Mouse (Mus musculus) urinary bladder, postnatal 10 days (tissue): ENCODE data around the gene Cntn3.

ENCODE experiments used
- DNase-seq: peaks from one replicate; pipeline ENCODE4 v3.0.0; 2022; ENCODE audit warnings: low spot score

The Cntn3 gene

DNA sequence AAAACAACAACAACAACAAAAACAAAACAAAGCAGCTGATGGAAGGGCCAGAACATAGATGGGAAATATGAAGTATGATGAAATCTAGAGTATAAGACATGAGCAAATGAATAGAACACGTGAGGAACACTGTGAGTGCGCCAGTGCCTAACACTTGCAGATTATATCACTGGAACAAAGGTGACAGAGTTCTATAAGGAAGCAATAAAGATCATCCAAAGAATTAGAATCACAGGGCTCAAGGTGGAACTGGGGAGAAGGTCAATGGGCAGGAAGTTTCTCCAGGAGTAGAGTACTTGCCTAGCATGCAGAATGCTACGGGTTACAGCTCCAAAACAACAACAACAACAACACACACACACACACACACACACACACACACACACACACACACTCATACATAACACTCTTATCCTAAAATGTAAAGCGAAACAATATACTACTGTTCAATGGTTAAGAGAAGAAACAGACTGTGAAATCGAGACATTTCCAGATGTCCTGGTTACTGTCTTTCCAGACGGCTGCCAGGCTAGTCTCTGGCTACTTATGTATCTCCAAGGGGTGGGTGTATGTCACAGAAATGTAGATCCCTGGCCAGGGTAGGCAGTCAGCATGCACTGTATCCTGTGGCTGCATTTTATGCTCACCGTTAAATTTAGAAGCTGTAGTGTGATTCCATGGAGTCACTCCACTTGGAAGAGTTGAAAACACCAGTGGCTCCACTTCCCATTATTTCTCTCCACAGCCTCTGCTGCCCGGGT, 94.4 kb downstream of the Cntn3 start:
- DNase-seq = no peak

DNA sequence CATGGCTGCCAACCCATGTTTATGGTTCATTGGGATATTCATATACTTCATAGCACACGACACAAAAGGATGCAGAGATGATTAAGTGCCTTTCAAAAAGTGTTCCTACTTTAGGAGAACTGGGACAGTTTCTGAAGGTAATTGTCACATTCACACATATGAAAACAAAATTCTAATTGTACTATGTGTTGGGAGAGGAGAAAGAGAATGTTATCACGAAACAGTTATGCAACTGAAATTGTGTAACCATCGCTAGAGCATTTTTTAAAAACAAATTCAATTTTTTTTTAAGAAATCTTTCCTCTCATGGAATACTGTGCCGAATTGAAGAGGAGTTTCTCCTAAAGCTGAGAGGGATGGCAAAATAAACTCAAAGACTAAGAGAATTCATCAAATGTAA, 134.5 kb downstream of the Cntn3 start:
- DNase-seq = no peak

DNA sequence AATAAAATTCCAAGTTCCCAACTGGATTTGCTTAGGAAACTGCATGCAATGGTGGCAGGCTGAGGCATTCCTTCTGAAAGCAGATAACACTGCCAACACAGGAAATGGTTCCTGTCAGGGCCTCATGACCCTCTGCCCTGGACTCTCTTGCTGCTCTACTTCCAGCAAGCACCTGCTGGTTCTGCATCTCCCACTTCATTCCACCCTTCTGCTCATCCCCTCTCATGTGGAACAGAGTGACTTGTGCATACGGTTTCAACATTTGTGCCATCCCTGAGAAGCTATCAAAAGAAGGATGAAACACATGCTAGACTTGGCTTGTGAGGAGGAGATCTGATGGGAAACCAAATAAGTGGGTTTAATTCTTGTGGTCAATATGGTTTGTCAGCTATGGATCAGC, 145.4 kb downstream of the Cntn3 start:
- DNase-seq = no peak

DNA sequence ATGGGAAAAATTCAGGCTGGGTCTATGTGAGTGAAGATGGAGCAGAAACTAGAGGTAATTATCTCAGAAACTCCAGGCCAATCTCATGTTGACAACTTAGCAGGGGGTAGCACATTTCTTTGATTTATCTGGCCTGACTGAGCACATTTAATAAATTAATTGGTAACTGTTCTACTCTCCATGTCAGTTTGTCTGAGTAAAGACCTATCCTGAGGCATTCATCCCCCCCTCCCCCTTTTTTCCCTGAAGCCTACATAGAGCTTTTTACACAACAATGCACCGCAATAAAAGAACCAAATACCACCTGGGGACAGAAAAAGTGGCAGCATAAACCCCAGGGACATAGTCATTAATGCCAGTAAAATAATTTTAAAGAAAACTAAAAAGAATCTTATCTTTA, 151.1 kb downstream of the Cntn3 start:
- DNase-seq = no peak

DNA sequence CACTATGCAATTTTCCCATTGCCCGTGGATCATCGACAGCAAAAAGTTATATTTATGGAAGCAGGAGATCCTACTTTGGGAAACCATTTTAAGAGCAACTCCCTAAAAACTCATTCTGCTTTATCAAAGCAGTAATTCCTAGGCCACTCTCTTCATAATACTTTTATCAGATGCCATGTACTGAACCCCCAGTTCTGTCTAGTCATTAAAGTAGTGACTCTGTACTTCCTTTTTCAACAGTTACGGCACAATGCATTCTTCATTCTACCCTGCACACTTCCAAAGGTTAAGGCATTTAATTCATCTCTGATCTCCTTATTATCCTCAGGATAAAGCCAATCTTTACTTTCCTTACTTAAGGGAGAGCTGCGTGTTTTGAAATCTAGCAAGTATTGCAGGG, 184.3 kb downstream of the Cntn3 start:
- no peak for DNase-seq

DNA sequence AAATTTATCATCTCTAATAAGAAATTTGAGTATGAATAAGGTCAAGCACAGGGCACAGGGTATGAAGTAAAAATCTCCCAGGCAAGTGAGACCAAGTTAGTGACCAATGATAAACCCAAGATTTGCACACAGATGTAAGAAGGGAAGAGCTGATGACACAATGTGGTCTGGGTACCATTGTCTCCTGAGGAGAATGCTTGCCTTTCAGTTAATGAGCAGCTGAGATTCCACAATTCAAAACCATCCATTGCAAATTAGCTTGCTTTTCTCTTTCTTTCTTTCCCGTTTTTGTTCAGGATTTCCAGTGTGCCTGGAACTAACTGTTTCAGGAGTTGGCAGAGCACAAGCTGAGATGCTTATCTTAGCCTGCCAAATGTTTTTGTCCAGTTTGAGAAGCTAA, 200.8 kb downstream of the Cntn3 start:
- DNase-seq = no peak

DNA sequence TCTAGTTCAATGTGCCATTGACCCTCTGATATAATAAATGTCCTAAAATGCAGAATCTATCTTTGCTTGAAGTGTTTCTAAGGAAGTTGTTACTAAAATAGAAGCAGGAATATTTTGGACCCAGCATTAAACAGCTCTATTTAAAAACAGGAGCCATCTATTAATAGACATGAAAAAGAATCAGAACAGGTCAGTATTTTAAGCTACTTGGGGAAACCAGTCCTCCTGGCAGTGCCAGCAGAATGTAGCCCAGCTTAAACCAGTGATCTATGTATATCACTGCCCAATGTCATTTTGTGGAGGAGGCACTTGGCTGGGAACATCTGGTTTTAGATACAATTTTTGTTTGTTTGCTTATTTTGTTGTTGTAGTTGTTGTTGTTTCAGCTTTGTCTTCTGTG, 209.0 kb downstream of the Cntn3 start:
- no peak for DNase-seq

DNA sequence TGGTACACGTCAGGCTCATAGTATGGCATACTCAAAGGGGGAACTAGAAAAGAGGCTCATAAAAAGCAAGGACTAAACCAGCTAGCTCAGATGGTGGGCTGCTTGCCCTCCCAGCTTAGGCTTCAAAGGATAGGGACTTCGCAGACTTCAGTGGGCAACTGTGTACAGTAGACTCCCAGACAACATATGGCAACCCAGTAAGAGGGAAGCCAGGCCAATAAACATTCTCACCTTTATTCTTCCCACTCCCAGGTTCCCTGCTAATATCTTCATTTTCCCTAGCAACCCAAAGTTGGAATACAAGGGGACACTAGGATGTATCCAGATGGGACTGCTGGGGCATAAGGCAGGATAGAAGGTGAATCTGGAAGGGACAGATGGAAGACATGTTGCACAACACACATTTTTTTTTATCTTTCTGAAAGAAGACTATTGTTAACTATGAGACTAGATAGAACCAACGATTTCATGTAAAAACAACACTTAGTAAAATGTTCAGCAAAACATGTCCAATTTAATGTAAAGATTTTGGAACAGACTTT, 209.5 kb downstream of the Cntn3 start:
- no peak for DNase-seq

DNA sequence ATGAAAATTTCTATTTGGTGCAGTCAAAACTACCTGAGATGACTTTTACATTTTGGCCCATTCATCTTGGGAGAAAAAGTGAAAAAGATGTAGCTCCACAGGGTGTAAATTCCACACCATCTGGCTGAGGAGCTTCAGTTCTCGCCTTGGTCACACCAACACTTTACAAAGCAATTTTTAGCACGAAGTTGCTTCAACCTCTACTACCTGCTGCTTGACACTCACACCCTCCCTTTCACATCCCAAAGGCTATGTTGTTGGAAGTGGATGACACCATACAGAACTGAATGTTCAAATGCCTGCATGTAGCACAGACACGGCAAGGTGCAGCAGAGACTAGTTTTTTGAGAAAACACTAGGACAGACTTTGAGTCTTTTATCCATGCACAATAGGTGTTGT, 240.8 kb downstream of the Cntn3 start:
- DNase-seq = no peak

DNA sequence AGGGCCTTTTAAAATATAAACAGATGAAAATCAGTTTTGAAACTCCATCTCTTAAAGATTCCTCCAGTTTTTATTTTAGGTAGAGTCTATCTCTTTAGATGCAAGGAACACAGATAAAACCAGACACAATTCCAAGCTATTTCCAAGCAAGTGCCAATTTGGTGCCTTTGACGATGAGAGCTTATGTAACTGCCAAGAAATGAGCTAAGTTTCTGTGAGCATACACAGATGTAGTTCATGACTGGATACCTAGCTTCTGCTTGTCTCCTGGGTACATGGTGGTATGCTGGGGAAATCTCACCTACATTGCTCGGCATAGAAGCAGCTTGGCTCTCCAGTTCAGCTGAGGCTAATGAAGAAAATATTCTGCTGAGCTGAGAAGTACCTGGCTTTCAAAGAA, 246.2 kb downstream of the Cntn3 start:
- DNase-seq = no peak

DNA sequence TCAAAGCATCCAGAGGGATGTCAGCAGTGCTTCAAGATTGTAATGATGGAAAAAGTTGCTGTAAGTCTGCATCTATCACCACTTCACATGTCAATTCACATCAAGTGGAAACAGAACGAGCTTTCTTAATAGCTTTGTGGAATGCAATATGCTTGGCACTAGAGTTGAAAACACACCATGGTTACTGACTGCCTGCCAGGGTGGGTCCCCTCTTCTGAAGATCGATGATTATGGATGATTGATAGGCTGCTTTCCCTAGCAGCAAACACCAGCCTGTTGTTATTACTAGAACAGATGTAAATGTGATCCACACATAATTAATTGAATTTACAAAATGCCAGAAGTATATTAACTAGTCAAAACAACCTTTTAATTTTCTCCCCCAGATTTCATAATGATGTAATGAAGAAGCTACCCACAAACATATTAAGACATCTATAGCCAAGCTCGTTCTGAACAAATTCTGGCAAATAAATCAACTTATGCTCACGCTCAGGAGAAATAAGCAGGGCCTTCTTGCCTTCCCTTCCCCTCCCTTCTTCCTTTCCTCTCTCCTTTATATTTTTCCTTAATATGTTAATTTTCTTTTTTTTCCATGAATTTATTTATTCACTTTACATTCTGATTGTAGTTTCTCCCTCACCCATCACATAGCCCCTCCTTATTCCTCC, 250.2 kb downstream of the Cntn3 start:
- no peak for DNase-seq

DNA sequence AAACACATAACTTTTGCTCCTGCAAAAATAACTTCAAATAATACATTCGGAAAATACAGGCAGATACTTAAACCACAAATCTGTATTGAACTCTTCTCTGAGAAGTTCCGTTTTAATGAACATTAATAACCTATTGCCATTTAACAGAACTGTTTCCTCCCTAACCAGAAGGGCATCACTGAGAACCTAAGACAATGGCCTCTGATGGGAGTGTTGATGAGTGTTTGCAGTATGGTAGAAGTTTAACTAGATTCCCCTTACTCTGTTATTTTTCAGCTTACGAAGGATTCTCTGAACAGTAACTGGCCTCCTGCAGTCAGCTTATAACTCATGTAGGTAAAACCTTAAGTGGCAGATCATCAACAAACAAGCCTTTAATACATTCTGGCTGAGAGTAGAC, 253.1 kb downstream of the Cntn3 start:
- DNase-seq = no peak

DNA sequence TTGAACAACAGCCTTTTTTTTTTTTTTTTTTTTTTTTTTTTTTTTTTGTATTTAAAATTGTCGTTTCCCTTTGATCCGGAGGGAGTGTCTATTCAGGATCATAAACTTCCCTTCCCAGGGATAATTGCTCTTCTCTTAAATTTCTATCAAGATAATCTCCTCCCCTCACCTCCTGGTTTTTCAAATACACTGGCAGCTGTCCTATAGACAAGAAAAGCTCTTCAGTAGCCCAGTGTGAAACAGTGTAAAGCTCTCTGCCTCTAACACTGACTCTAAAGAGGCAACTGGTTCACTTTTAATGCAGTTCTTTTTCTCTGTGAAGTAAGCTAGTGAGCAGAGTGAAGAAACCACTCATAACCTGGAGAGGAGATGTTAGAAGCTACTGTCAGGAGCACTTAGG, 290.0 kb downstream of the Cntn3 start:
- no peak for DNase-seq

DNA sequence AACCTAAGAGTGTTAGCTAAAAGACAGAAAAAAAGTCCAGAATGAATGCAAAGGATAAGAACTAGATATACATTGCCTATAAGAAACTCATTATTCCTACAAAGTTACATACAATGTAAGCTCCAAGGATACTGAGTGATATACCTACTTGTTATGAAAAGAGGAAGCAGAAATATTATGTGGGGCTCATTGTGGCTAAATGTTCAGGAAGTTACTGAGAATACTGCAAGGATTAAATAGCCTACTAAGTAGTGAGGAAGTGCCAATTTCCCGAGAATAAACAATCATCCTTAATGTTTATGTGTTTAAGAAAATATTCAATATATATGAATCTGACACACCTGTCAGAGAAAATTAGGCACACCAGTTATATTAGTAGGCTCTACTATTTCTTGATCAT, 341.9 kb downstream of the Cntn3 start:
- DNase-seq = no peak

DNA sequence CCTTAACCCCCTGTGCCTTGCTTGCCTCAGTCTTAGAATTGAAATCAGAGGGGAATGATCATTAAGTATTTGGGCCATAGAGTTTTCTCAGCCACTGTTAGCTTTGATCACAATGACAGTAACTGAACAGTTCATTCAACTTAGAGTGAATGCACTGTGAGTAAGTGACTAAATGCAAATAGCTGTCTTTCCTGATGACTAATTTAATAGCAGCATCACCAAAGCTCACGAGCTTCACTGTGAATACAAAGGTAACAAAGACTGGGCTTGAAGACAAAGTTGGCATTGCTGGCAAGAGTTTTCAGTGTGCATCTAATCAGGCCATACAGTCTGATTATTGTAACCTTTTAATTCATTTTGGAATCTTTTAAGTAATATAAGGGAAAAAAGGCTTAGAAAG, 386.6 kb downstream of the Cntn3 start:
- no peak for DNase-seq

DNA sequence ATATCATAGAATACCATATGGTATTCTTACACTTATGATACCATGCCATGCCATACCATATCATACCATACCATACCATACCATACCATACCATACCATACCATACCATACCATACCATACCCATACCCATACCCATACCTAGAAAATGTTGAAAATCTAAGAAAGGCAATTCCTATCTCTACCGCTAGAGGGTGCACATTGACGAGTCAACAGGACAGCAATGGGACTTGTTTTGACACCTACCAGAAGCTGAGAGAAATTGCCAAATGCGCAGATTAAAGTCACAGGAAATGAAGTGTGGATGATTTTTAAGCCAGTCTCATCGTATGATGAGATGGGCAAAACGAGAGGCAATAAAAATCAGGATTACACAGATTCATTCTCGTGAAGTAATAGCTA, 402.0 kb downstream of the Cntn3 start:
- no peak for DNase-seq

DNA sequence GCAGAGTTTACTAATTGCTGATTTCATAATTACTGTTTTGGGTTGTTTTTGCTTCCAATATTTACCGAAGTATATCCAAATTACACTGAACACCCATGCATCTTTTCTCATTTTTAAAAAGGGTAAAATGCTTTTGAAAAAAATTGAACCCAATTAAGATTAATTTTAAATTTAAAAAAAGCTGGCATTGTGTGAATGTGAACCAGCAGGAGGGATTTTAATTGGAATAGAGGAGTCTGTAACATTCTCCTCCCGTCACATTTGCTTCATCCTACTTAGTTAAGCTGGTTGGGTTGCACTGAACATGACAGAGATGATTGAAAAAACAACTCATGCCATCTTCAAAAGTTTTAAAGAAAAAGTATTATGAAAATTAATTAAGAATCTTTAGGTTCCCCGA, 411.7 kb downstream of the Cntn3 start:
- DNase-seq = no peak

DNA sequence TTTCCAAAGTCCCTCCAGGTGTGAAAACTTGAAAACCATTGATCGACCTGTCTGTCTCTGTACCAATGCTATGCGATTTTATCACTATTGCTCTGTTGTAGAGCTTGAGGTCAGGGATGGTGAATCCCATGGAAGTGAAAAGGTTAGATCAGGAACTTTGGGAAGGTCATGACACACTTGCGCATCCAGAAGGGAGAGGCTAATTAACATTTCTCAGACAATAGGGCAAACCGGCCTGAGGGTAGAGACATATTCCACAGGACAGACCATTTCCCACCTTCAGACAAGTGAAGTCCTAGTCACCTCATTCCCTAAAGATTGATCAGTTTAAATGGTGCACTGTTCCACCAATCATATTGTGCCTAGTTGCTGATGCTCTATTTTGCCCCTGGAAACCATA, 451.2 kb downstream of the Cntn3 start:
- DNase-seq = no peak

DNA sequence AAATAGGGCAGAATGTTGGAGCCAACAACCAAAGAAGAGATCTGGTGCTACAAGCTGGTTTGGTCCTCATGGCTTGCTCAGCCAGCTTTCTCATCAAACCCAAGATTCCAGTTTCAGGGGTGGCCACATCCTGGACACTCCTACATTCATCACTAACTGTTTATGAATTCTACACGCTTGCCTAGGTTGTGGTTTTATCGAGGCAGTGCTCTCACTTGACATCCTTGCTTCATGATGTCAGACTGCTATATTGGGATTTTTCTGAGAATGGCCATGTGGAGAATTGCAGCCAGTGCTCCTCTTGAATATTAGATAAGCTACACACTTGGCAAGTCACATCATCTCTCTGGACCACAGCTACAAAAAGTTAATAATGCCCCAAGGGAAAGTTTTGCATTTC, 452.9 kb downstream of the Cntn3 start:
- no peak for DNase-seq

DNA sequence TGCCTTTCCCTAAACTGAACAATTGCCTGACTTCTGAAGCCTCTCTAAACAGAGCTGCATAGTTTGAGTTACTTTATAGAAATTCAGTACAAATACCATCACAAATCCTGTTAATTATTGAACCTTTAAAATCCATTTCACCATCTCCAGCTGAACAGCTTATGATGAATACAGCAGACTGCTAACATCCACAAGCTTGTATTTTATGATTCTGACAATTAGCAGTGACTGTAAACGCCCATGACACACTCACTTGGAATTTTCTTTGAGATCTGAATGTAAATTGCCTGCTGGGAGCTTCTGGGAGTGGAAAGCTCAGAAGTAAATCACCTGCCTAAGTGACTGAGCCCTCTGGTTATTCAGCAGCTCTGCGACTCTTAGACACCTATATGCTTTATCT, 459.3 kb downstream of the Cntn3 start:
- no peak for DNase-seq
